Mouse (Mus musculus): Measurements from ENCODE around the gene Sppl2a.

DNA sequence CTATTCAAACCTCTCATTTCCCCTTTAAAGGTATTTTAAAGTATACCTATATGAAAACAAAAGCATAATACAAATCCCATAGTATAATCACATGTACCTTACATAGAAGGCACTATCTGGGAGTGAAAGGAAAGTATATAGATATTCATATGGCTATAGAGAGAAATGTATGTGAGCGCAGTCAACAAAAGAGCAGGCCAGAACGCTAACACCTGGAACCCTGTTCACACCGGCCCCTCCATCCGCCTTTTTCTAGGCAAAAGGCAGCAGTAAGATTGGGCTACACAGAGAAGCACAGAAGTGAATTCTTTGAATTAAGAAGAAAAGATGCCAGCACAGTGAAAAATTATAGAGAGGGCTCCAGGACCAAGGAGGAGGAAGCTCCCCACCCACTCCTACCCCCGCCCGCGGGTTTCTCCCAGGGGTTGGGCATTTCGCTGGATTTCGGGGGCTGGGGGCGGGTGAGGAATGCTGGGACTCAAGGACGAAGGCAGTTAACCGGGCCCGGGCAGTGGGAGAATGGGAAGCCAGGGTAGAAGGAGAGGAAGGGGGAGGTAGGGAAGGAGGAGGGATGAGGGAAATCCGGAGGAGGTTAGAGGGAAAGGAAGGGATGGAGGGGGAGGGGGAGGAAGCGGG is 656 bp downstream of the Sppl2a start:
- TF ChIP-seq CTCF (IDR thresholded peaks at IDR 0.05) (no peak), EP300 (IDR thresholded peaks at IDR 0.05) (no peak)

Data from lung, postnatal 0 days (tissue).